Mouse (Mus musculus): ENCODE measurements at regions not wholly inside any gene's neighbourhood (a gene's known extent, or its start where the extent isn't known, plus 50 kb on each side); places are given as distances from the start of the nearest gene placed in this dataset.

DNA sequence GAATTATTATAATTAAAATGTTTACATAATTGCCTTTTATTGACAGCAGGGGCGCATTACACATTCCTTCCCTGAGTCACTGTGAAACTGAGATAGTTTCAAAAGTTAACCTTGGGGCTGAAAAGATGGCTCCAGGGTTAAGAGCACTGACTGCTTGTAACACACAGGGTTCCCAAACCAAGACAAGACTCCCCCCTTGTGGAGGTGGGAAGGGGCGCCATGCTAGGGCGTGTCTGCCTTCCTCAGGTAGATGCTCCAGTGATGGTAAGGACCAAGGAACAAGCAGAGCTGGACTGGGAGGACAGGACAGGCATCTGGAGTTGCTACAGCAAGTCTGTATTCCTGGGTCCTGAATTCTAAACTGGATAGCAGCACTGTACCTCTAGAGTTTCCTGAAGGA, 351.9 kb downstream of the Tbc1d22a start:
- DNase-seq: no peak

DNA sequence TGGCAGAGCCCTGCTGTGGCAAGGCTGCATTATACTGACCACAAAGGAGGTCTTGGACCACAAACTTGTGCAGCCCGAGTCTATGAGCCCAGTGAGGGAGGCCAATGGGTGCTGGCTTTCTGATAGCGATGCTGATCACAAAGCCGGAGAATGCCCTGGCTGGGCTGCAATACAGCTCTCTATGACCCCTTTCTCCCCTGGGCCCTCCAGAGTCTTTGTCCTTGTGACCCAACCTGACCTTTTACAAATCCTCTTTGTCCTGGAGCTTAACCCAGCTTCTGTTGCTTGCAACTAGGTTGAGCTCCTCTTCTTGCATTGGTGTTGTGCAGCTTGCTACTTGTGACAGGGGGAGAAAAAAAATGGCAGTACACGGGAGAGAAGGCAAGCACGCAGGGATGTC, 360.1 kb downstream of the Tbc1d22a start:
- no peak for DNase-seq

DNA sequence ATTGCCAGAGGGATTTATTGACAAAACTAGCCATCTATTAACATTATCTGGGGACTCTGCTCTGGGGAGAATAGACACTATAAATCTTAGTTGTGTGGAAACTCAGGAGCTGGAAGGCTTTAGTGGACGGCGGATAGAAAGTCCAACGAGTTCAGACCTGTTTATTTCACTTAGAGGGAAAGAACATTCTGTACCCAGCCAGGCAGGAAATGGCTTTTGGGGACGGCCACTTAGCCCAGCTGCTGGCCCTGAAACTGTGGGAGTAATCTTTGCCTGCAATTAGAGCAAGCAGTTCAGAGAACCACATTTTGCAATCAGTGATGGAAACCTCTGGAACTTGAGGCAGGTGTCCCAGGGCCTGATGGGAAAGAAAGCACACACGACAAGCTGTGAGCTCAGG, 362.4 kb downstream of the Tbc1d22a start:
- no peak for DNase-seq

DNA sequence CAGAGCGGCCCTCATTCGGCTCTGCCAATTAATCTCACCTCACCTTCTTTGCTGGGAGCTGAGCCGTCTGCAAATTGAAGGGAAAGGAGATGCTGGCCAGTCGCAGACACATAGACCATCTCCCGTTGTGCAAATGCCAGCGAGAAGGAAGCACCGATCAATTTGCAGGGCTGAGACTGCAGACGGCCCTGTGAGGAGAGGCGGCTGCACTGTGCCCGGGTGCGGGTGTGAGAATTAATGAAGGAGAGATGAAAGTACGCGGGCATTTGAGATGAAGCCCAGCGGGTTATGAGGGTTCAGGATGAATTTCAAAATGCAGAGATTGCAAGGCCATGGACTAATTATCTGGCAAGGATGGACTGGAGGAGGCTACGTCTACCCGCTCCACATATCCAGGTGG, 364.4 kb downstream of the Tbc1d22a start:
- no peak for DNase-seq

DNA sequence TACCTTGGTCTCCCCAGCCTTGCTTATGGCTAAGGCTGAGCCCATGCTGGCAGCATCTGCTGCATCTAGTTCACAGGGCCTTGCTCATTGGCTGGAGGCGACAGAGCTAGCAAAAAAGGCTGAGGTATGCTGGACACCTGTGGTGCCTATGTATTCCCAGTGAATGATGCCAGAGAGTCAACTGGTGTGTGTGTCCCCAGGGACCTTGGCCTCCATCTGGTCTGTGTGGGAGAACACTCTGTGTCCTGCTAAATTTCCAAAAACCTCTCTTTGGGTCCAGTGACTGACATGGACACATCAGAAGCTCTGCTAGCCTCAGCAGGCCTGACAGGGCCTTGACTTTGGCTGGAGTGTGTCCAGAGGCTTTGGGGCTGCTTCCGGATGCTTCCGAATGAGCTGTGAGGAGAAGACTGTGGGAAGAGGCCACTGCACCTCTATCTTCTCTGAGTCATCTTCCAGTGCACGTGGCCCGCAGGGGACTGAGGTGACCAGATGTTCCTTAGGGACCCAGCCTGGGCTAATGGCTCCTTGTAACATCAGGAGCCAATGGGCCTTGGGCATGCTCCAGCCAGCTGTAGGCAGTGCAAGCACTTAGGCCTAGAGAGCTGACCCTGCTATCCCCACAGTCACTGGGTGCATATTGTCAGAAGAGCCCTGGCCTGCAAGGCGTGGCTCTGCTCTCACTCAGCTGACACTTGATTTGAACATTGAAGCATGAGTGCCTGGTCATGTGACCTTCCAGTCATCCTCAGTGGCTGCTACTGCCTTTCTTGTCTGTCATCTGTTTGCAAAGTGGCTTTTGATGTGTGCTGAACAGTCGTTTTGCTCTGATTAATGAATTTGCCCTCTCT, 368.2 kb downstream of the Tbc1d22a start:
- peak; percentile 19 for DNase-seq

DNA sequence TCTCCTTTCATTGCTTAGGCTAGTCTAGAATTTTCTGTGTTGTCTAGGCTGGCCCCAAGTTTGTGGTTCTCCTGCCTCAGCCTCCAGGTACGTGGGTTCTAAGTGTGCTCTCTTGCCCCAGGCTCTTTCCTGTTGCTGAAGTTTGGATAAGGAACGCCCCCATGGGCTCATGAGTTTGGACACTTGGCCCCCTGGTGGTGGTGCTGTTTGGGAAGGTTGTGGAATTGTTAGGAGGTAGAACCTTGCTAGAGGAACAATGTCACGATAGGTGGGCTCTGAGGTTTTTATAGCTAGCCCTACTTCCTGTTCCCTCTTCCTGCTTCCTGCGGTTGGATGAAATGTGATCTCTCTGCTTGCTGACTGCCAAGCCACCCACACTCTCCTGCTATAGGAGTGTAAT, 371.5 kb downstream of the Tbc1d22a start:
- no peak for DNase-seq

DNA sequence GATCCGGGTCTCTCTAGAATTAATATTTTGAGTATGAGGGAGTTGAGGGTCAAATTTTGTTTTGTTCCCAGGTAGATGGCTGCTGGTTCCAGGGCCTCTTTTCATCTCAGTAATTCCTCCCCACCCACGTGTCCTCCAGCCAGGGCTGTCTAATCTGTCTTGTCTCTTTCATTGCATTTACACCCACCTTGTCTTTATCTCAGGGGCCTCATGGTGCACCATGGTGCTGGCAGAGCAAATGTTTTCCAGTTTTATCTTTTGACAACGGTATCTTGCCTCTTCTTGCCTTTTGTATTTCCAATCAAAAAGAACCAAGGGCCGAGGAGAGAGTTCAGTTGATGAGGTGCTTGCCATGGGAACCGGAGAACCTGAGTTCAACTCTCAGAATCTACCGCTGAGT, 372.9 kb downstream of the Tbc1d22a start:
- no peak for DNase-seq

DNA sequence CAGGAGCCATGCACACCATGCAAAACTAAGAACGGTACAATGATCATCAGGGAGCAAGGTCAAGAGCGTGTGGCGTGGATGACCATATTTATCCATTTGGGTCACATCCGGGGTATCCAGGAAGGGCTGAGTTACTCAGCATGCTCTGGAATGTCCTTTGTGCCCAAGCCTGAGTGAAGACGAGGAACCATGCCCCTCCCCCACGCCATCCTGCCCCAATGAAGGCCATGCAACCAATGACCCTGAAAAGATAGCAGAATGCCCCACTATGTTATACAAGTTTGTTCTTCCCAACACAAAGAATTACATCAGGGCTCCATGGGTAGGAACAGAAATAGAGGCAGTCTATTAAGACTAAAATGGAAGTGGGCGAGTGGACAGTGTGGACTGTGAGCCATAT, 375.8 kb downstream of the Tbc1d22a start:
- peak; percentile 29 for DNase-seq

DNA sequence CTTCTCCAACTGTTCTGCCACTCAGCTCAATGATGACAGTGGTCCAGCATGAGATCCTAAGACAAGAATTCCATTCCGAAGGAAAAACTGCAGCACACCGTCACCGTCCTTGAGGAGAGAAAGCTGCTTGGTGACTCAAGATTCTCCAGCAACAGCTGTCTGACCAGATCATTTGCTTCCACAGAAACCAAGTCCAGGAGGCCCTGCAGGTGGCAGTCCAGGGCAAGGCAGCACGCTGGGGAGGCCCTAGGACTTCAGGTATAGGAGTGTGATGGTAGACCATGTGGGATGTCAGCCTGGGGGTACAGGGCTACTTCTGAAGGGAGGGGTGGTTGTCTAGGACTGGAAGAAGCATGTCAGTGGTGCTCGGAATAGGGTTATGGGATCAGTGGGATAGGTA, 376.6 kb downstream of the Tbc1d22a start:
- DNase-seq: peak; percentile 28

DNA sequence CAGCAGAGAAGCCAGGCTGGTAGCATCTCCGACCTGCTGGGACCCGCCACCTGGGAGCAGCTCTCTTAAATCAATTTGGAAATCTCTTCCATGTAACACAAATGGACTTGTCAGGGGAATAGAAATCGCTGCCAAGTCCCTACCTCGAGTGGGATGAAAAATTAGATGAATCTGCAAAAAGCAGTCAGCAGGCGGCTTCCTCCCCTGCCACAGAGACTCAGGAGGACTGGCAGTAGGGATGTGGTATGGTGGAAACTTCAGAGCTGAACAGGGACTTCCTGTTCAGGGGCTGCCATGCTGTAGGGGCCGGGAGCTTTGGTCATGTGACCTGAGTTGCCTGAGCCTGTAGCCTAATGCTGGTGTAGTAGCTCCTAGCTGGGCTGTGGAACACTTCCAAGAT, 379.1 kb downstream of the Tbc1d22a start:
- no peak for DNase-seq

DNA sequence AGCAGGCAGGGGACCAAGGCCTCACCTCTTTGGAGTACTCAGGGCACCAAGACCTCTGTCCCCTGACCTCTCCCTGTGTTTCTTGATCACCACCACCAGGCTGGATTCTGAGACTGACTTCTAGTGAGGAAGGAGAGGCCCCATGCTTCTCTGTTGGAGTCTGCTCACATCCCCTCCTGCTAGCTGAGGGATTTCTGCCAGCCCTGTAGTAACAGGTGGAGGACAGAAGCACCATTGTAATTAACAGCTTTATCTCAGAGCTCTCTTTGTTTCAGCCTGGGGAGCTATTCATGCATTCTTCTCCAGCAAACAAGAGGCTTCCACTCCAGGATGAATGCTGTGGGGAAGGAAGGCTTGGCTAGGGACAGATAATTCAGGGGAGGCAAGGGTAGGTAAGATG, 392.2 kb downstream of the Tbc1d22a start:
- no peak for DNase-seq

DNA sequence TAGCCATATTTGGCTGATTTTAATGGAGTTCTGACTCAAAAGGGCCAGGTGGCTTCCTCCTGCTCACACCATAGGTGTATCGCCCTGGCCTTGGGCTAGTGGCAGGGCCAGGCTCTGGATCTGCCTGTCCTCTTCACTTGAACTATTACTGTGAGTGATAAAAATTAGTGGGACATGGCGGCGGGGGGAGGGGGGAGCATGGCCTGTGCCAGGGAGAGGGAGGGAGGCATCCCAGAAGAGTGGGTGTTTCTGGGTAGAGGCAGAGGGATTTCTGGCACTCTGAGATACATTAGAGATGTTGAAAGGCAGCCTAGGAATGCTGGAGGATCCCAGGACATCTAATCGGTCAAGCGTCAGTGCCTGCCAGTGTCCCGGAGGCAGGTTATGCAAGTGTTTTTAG, 395.4 kb downstream of the Tbc1d22a start:
- DNase-seq: no peak

DNA sequence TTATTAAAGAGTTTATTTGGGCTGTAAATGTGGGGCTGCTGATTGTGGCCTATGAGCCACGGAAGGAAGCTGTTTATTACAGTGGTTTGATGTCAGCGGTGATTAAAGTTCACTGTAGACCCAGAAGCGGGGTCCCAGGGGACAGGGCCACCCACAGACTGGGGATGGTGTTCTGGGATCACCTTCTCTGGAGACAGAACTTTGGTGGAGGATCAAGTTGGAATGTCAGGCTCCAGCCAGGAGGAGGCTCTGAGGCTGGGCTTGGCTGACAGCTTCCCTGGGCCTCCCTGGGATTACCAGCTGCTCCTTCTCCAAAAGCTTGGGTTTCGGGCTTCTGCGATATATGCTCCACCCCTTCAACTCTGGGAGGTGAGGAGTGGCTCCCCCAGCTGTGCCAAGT, 417.1 kb downstream of the Tbc1d22a start:
- no peak for DNase-seq

DNA sequence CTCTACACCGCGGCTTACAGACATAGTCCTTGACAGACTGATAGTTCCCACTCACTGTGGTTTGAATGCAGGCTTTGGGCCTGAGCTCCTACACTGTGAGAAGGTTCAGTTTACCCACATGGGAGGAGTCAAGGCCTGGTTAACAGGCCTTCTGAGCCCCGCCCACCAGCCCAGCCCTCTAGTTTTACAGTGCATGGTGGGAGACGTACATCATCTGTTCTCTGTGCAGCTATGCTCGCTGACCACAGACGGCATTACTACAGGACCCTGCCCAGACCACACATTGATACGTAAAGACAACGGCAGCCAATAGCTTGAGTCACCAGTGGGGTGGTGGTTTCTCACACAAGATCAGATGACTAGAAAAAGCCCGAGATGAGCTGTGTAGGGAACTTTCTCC, 431.0 kb downstream of the Tbc1d22a start:
- DNase-seq: no peak

DNA sequence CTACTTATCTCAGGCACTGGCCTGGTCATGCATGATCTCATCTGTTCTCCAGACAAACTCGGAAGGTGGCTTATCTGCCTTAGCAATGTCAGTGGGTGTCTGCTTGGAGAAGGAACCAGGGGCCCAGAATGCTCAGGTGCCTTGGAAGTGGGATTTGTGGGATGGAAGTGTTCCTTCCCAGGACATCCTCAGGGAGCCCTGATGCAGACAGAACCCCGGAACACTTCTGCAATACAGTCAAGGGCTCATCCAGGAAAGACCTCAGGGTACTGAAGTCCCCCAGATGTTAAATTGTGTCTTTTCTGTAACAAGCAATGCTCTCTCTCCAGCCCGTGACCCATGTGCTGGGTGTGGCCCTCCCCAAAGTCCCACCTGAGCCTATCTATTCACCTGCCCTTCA, 433.9 kb downstream of the Tbc1d22a start:
- no peak for DNase-seq

DNA sequence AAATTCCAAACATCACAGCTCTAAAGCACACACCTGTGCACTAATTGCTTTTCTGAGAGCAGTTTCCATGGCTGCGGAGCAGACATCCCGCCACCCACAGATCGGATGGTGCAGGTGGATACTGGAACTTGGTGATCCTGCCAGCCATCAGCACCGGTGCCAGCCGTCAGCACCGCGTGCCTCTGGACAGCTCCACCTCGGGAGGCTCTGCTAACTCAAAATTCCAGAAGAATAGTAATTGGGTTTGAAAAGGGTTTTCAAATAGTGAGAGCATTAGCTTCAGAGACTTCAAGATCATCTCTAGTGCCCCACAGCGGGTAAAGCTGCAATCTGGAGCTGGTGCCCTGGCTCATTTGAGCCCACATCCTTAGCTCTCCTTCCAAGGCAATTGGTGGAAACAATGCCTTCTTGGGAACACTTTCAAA, 458.8 kb downstream of the Tbc1d22a start:
- DNase-seq: peak; percentile 25

DNA sequence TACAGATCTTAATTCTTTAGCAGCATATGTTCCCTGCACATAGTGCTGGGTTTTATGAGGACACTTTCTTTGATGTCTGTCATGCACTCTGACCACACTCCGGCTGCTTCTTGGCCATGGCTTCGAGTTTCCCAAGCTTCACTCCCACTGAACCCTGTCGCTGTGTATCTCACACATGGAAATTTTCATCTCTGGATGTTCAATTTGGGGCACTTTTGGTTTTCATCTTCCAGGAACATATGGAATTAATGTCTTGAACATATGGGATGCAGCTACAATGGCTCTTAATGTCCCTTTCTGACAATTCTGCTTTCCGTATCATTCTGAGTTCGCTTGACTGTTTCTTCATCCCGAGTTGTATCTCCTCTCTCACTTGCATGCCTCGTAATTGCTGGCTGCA, 462.8 kb downstream of the Tbc1d22a start:
- DNase-seq: no peak

DNA sequence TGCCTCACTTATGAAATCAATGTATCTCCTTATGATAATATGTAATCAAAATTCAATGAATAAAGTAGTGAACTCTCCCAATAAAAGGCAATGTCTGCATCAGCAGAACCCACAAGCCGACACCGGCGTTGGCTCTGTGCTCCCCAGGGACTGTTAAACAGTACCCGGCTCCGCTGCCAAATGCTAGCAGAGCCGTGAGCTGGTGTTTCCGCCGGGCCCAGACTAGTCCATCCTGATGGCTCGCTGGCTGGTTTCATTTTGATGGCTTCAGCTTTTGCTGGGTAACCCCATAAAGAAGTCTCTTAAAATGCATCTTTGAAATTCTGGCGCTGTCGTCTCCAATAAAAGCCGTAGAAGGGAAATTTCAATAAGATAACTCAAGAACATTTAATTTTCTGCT, 468.8 kb downstream of the Tbc1d22a start:
- DNase-seq: no peak

DNA sequence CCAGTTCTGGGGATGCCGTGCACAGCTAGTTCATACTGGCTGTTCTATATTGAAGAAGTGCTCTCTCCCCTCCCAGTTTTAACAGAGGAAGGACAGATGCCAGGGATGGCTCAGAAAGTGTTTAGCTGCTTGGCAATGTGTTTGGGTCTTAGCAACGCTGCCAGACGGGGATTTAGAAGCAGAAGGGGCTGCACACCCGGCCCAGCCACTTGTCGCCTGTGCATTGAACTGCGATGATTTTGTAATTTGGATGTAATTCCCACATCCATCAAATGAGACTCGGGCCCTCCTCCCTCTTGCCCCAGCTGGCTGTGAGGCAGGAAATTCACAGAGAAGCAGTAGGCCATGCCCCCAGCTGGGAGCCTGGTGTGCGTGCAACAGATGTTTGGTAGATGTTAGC, 475.4 kb downstream of the Tbc1d22a start:
- DNase-seq: no peak

DNA sequence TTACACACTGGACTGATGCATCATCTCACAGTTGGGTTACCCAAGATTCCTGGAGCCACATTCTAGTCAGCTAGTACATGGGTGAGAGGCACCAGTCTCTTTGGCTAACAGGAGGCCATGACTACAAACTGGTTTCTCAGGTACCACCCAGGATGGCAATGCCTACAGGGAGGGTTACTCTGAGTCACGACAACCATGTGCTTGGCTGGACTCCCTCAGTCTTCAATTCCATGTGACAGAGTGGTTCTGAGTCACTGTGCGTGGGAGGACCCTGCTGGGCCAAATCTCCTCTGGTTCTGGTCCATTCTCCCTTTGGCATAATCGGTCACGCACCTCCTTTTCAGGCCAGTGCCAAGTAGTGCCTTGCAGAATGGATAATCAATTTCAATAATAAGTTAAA, 482.5 kb downstream of the Tbc1d22a start:
- peak; percentile 6 for DNase-seq

DNA sequence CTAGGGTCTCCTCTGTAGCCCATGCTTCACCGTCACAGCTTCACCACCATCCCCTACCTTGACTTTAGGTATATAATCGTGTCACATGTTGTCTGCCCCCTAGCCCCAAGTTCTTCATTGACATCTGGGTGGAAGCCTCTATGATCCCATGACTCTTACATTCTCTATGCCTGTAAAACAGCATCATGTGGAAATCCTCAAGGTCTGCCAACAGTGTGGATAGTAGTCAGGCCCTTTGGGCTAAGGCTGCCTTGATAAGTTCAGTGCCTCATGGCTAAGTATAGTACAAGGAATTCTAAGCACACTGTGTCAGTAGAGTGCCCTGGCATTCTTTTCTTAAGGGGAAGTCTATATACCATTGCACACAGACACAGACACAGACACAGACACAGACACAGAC, 496.2 kb downstream of the Tbc1d22a start:
- no peak for DNase-seq

DNA sequence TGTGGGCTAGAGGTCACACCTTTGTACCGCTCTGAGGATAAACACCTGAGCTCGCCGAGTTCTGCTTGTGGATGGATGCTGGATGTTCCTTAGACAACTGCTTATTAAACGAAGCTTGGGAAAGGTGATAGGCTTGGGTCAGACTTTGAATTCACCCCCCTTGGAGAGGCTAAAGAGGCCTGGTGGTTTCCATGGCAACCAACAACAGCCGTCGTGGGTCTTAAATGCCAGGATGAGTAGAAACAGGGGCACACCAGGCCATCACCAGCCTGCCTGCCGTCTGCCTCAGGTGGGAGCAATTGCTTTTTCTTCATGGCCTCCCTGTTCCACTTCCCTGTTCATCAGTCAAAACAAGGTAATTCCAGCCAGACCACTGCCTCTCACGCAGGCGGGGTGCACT, 504.1 kb downstream of the Tbc1d22a start:
- no peak for DNase-seq

DNA sequence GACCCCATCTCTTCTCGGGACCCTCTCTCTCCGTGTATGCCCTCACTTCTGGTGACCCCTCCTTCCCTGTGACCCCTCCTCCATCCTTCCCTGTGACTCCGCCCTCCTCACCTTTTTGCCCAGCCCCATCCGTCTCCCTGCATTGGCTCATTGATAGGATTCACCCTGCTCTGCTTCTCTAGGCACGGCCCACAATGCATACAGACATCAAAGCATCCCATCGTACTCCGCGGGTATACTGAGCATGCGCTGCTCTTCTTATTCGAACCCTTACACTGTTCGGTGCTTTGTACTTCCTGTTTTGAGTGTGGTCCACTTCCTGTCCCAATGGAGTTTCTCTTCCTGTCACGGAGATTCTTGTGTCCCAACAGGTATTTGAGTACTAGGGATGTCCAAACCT, 504.8 kb downstream of the Tbc1d22a start:
- no peak for DNase-seq

DNA sequence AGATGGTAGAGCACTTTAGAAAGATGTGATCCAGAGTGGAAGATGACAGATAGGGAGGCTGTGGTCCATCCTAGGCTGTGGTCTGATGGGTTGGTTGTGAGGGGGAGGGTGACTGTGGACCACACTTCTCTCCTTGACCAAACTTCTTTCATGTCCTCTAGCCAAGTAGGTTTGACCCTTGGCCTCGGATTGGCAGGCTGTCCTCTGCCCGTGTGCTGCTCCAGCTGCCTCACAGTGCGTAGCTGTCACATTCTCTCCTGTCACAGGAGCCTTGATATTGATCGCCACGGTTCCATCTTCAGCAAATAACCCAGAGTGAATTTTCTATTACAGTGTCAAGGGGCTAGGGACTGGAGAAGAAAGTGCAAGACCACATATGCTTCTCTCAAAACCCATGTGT, 506.9 kb downstream of the Tbc1d22a start:
- no peak for DNase-seq

DNA sequence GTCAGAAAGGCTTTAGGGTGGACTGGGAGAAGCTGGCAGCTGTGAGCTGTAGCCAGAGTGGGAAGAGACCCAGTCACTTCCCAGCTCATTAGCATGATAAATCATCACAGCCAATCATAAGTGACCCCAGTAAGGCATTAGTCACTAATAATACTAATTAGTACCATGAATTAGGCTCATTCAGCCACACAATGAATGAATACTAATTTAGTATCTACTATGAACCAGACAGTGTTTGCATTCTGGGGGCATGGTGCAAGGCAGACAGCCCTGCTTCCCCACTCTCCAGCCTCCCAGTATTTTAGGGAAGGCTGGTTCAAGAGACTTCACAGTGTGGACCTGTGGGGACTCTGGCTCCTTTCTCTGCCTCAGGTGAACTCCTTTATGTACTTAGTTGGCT, 523.7 kb downstream of the Tbc1d22a start:
- DNase-seq: no peak
